In the genomic region with DNA sequence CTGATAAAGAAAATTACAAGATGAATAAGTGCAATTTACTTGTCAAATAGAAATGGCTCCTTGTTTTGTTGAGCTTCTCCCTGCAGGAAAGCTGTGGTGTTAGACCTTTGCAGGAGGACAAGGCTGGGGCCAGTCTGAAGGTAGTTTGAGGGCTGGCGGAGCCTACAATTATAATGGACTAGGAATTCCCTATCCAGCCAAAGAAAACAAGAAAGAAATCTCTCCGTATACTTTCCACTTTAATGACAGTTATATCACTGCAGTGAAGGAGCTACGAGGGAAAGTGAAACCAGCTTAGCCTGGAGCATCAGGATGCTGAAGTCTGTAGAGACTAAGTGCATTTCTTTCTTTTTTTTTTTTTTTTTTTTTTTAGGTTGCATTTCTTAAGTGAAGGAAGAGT, we compare ENCODE assay signal across 21 mouse cellular contexts.
DNase-seq lines count a peak whose midpoint lies in the region; ATAC-seq and TF ChIP-seq lines count a peak whose summit lies in the region.
"Had no signal": no experiment of that assay in that cellular context is flagged by ENCODE, and none has a peak within 500 bp of the region (broad histone marks: within the 10 kb centered on the region; RNA-seq: fewer than 3 reads in every experiment).

No protein-coding gene starts in this region.

- peak; percentile 85 for DNase-seq in heart, adult 11 months
- DNase-seq in heart, postnatal 14 days, result no peak
- DNase-seq in kidney, adult 2 months, result peak; percentile 25
- DNase-seq in kidney, postnatal 25 days, result no peak
- DNase-seq in 3134 (ENCODE audit: extremely low read depth, insufficient read length, low spot score) (peak; percentile 13), Patski (ENCODE audit: low read depth, low spot score) (peak; percentile 48)
- DNase-seq in yolk sac, embryonic 10.5 days (ENCODE audit: low spot score), result no peak
- no peak for DNase-seq in cerebellum, adult 9-11 months
- DNase-seq: adrenal gland, postnatal 14 days; B cell, adult 2 months; cerebellum, adult 9-10 months; forebrain, postnatal 0 days; right cerebral cortex, adult 18-20 months; thymus, postnatal 25 days had no signal

- in situ Hi-C loops in Patski (cut with MboI; ENCODE audit: low pct_unique_long_range_greater_than_20kb), result no loop called here

- POLR2A ChIA-PET in Patski (lab: Charles Lee), result interaction anchor here (0.6 to 0.7 kb wide), 2 partner anchors 77 to 603 kb away, joined by 4 read pairs; no protein-coding TSS in a partner anchor

- H3K27me3 ChIP-seq in kidney, adult 2 months (replicated peaks; ENCODE audit: control insufficient read depth, insufficient read depth, low read length), result no peaks in the 10 kb centered on the region; the same call in 1 of the 2 replicates
- H3K27me3 ChIP-seq in Patski, result no peaks in the 10 kb centered on the region
- H3K27me3 ChIP-seq: hindbrain, embryonic 12.5 days; neural tube, embryonic 15.5 days; stomach, embryonic 15.5 days had no signal

- ATAC-seq in Patski, result peak; percentile 87
- ATAC-seq: forebrain, postnatal 0 days; intestine, postnatal 0 days; lung, postnatal 0 days; midbrain, embryonic 16.5 days had no signal

- CTCF ChIA-PET in Patski (lab: Charles Lee), result interaction anchor here (1.0 to 1.7 kb wide), 6 partner anchors 12 to 112 kb away, joined by 3 to 4 read pairs (median 3); no protein-coding TSS in a partner anchor

- H3K4me3 ChIP-seq in kidney, adult 2 months (ENCODE audit: insufficient read depth, low read depth, low read length), result 0 out of 2 replicates have a peak overlapping the region, but pooled peaks have one; percentile 11
- H3K4me3 ChIP-seq: hindbrain, embryonic 12.5 days; midbrain, embryonic 10.5 days; neural tube, embryonic 15.5 days; stomach, embryonic 15.5 days had no signal

- H3K4me1 ChIP-seq in kidney, adult 2 months (ENCODE audit: control insufficient read depth, insufficient read depth, low read length), result no peaks in the 10 kb centered on the region
- H3K4me1 ChIP-seq: hindbrain, embryonic 12.5 days; midbrain, embryonic 10.5 days; neural tube, embryonic 15.5 days; stomach, embryonic 15.5 days had no signal

- H3K27ac ChIP-seq in kidney, adult 2 months (ENCODE audit: insufficient read depth, low read depth, low read length), result 0 out of 2 replicates have a peak overlapping the region, but pooled peaks have one; percentile 41
- H3K27ac ChIP-seq: hindbrain, embryonic 12.5 days; midbrain, embryonic 10.5 days; neural tube, embryonic 15.5 days; stomach, embryonic 15.5 days had no signal

- no peak for TF ChIP-seq CTCF in kidney, adult 2 months (conservative IDR thresholded peaks at IDR 0.05; ENCODE audit: insufficient read depth, insufficient read length, low read depth, low read length)
- no peak for TF ChIP-seq CTCF in Patski (IDR thresholded peaks at IDR 0.05)

- 24% methylated on average over 3 of the region's 3 CpGs for WGBS in kidney, adult 2 months

- no peaks in the 10 kb centered on the region for H3K36me3 ChIP-seq in kidney, adult 2 months (ENCODE audit: control insufficient read depth, insufficient read depth, low read length)
- H3K36me3 ChIP-seq: hindbrain, embryonic 12.5 days; midbrain, embryonic 10.5 days; neural tube, embryonic 15.5 days; stomach, embryonic 15.5 days had no signal

- intact Hi-C loops in heart, postnatal 14 days (cut with DNase I), result no loop called here

- no peak for TF ChIP-seq POLR2A in kidney, adult 2 months (IDR thresholded peaks at IDR 0.05; ENCODE audit: low read depth, low read length)

Comparison
In these comparisons a context has a peak if more than half of its experiments do, and no peak if none do; other contexts are left out.
1. DNase-seq: peak in heart, adult 11 months (single experiment), kidney, adult 2 months (single experiment), 3134 (single experiment) and Patski (single experiment); none in heart, postnatal 14 days (0 of 2), kidney, postnatal 25 days (0 of 2), yolk sac, embryonic 10.5 days (single experiment) and cerebellum, adult 9-11 months (single experiment).